Mouse (Mus musculus): ENCODE data around the gene Dock2.

DNA sequence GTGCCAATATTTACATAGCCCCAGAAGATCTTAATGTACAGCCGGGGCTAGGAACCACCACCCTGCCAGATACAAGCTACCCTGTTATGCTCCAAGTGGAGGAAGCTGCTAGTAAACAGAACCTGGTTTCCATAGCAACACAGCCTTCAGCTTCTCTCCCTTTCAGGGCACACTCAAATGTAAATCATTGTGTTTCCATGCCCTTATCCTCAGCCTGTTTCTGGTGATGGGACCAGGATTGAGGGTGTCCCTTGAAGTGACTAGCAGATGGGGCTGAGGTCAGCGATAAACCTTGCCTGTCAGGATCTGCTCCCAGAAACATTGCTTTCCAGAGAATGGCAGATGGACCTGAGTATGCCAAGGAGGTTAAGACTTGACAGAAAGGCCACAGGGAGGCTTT lies 427.6 kb downstream of the Dock2 start:
- TF ChIP-seq SMC3 (IDR thresholded peaks at IDR 0.05; ENCODE audit: low read depth, low read length) (no peak), USF1 (IDR thresholded peaks at IDR 0.05; ENCODE audit: low read depth, low read length) (no peak), ZMIZ1 (IDR thresholded peaks at IDR 0.05; ENCODE audit: low read depth, low read length) (no peak), CTCF (conservative IDR thresholded peaks at IDR 0.05 in 1 of 2, IDR thresholded peaks at IDR 0.05 in 1 of 2; ENCODE audit: low read depth in 2 of 2, low read length in 2 of 2) (no peak), ZNF384 (IDR thresholded peaks at IDR 0.05; ENCODE audit: low read depth, low read length) (no peak), POLR2A (IDR thresholded peaks at IDR 0.05; ENCODE audit: low read depth, low read length) (no peak), MAFK (IDR thresholded peaks at IDR 0.05; ENCODE audit: insufficient replicate concordance, low read length) (no peak), CHD1 (IDR thresholded peaks at IDR 0.05; ENCODE audit: low read depth, low read length) (no peak), NELFE (IDR thresholded peaks at IDR 0.05; ENCODE audit: low read depth, low read length) (no peak), USF2 (conservative IDR thresholded peaks at IDR 0.05; ENCODE audit: low read depth, low read length) (no peak), SIN3A (IDR thresholded peaks at IDR 0.05; ENCODE audit: low read length) (no peak), GABPA (IDR thresholded peaks at IDR 0.05; ENCODE audit: insufficient replicate concordance, low read depth, low read length) (no peak), IRF4 (IDR thresholded peaks at IDR 0.05; ENCODE audit: low read depth, low read length) (no peak), E2F4 (IDR thresholded peaks at IDR 0.05; ENCODE audit: insufficient replicate concordance, low read depth, low read length) (no peak)
